Mouse (Mus musculus): ENCODE measurements around the gene 4930402K13Rik.

- no peak for TF ChIP-seq CTCF (IDR thresholded peaks at IDR 0.05)
- no peak for TF ChIP-seq EP300 (IDR thresholded peaks at IDR 0.05)
Measured at GRCm38 (mm10) chrX:9142669-9143068, 38.3 kb downstream of the 4930402K13Rik start.
